Mouse (Mus musculus): ENCODE measurements around the gene Ago3. TPM values are rescaled to one million over a fixed set of nuclear protein-coding genes. Genes with fewer than 3 reads are reported as not detected.

Ago3 gene
- polyA plus RNA-seq (2015; fragmentation: Nextera tagmentation; extraction: Ambion mirVana), result 20.1 and 24.9 TPM in 2 replicates

GRCm38 (mm10) chr4:126429347-126430079, at the start of gene Ago3:
Ago3 (minus strand) TSS chr4:126429556.
- Histone ChIP-seq H3K4me2 (peak within 1 kb of the TSS; percentile 92), H3K27ac (peak within 1 kb of the TSS; percentile 90), H3K9me3 (no peaks in the 10 kb centered on the region), H3K27me3 (no peaks in the 10 kb centered on the region), H3K36me3 (no peaks in the 10 kb centered on the region), H3K9ac (peak within 1 kb of the TSS; percentile 92), H3K4me1 (peaks cover 9% of the 10 kb centered on the region), H3K4me3 (peak within 1 kb of the TSS; percentile 99)
- ATAC-seq (ENCODE audit: insufficient number of reproducible peaks, insufficient read depth, low FRiP score, low TSS enrichment, low read depth), result peak; percentile 90
- under 1% methylated on average over 65 of the region's 65 CpGs for WGBS

- H3K4me3 ChIP-seq, result no peak overlapping the region
- H3K27me3 ChIP-seq, result no peaks in the 10 kb centered on the region
- no peaks in the 10 kb centered on the region for H3K36me3 ChIP-seq
- no peak overlapping the region for H3K4me2 ChIP-seq
- peaks cover 4% of the 10 kb centered on the region; the same call in 1 of the 2 replicates for H3K4me1 ChIP-seq
- no peak overlapping the region for H3K9ac ChIP-seq
- 46% methylated on average over 5 of the region's 5 CpGs for WGBS
- no peak overlapping the region for H3K27ac ChIP-seq
- no peak for ATAC-seq (ENCODE audit: insufficient number of reproducible peaks, insufficient read depth, low FRiP score, low TSS enrichment, low read depth)
- H3K9me3 ChIP-seq, result no peaks in the 10 kb centered on the region
Observed at GRCm38 (mm10) chr4:126473031-126473430, 43.7 kb upstream of the Ago3 start.

GRCm38 (mm10) chr4:126469334-126469733, 40.0 kb upstream of the Ago3 start:
- H3K9me3 ChIP-seq, result no peaks in the 10 kb centered on the region
- H3K36me3 ChIP-seq, result no peaks in the 10 kb centered on the region
- no peak overlapping the region for H3K27ac ChIP-seq
- H3K9ac ChIP-seq, result no peak overlapping the region
- H3K27me3 ChIP-seq, result no peaks in the 10 kb centered on the region
- no peak for ATAC-seq (ENCODE audit: insufficient number of reproducible peaks, insufficient read depth, low FRiP score, low TSS enrichment, low read depth)
- peaks cover 34% of the 10 kb centered on the region for H3K4me1 ChIP-seq
- H3K4me2 ChIP-seq, result no peak overlapping the region
- H3K4me3 ChIP-seq, result no peak overlapping the region
- 50% methylated on average over 1 of the region's 1 CpGs for WGBS

GRCm38 (mm10) chr4:126468925-126469324, 39.6 kb upstream of the Ago3 start:
- peak overlapping the region; percentile 71 for H3K4me3 ChIP-seq
- 0 out of 2 replicates have a peak overlapping the region, but pooled peaks have one; percentile 44 for H3K9ac ChIP-seq
- H3K36me3 ChIP-seq, result no peaks in the 10 kb centered on the region
- peaks cover 34% of the 10 kb centered on the region for H3K4me1 ChIP-seq
- WGBS, result 7% methylated on average over 8 of the region's 8 CpGs
- peak overlapping the region; percentile 70 for H3K4me2 ChIP-seq
- H3K27ac ChIP-seq, result peak overlapping the region; percentile 83
- ATAC-seq (ENCODE audit: insufficient number of reproducible peaks, insufficient read depth, low FRiP score, low TSS enrichment, low read depth), result no peak
- no peaks in the 10 kb centered on the region for H3K9me3 ChIP-seq
- H3K27me3 ChIP-seq, result no peaks in the 10 kb centered on the region

- H3K4me3 ChIP-seq, result peak within 1 kb of the TSS; percentile 71
- H3K9me3 ChIP-seq, result no peaks in the 10 kb centered on the region
- H3K4me1 ChIP-seq, result peaks cover 34% of the 10 kb centered on the region
- peak within 1 kb of the TSS; percentile 86 for H3K9ac ChIP-seq
- under 1% methylated on average over 51 of the region's 55 CpGs for WGBS
- no peaks in the 10 kb centered on the region for H3K36me3 ChIP-seq
- H3K4me2 ChIP-seq, result peak within 1 kb of the TSS; percentile 70
- ATAC-seq (ENCODE audit: insufficient number of reproducible peaks, insufficient read depth, low FRiP score, low TSS enrichment, low read depth), result peak; percentile 74
- peak within 1 kb of the TSS; percentile 83 for H3K27ac ChIP-seq
- H3K27me3 ChIP-seq, result no peaks in the 10 kb centered on the region
Observed at GRCm38 (mm10) chr4:126468285-126468901, 39.0 kb upstream of the Ago3 start, which contains the start of gene Ago1. Ago1 (minus strand) TSS chr4:126468583.

- Histone ChIP-seq H3K27ac (peak overlapping the region; percentile 83), H3K9ac (peak overlapping the region; percentile 86), H3K4me3 (peak overlapping the region; percentile 71), H3K36me3 (no peaks in the 10 kb centered on the region), H3K9me3 (no peaks in the 10 kb centered on the region), H3K4me2 (peak overlapping the region; percentile 70), H3K4me1 (peaks cover 34% of the 10 kb centered on the region), H3K27me3 (no peaks in the 10 kb centered on the region)
- under 1% methylated on average over 24 of the region's 25 CpGs for WGBS
- ATAC-seq (ENCODE audit: insufficient number of reproducible peaks, insufficient read depth, low FRiP score, low TSS enrichment, low read depth), result peak; percentile 58
Observed at GRCm38 (mm10) chr4:126467721-126468284, 38.4 kb upstream of the Ago3 start.

GRCm38 (mm10) chr4:126466251-126466750, 36.9 kb upstream of the Ago3 start:
- Histone ChIP-seq H3K9ac (peak overlapping the region; percentile 55), H3K27me3 (no peaks in the 10 kb centered on the region), H3K27ac (peak overlapping the region; percentile 41), H3K4me1 (peaks cover 34% of the 10 kb centered on the region), H3K9me3 (no peaks in the 10 kb centered on the region), H3K4me3 (peak overlapping the region; percentile 18), H3K36me3 (no peaks in the 10 kb centered on the region), H3K4me2 (peak overlapping the region; percentile 70)
- WGBS, result 22% methylated on average over 8 of the region's 8 CpGs
- no peak for ATAC-seq (ENCODE audit: insufficient number of reproducible peaks, insufficient read depth, low FRiP score, low TSS enrichment, low read depth)

- H3K9ac ChIP-seq, result peak overlapping the region; percentile 55
- H3K27ac ChIP-seq, result peak overlapping the region; percentile 41
- no peaks in the 10 kb centered on the region for H3K9me3 ChIP-seq
- peak overlapping the region; percentile 70 for H3K4me2 ChIP-seq
- H3K4me1 ChIP-seq, result peaks cover 34% of the 10 kb centered on the region
- WGBS, result 6% methylated on average over 8 of the region's 8 CpGs
- peak overlapping the region; percentile 18 for H3K4me3 ChIP-seq
- peak; percentile 46; the same call in 1 of the 2 replicates for ATAC-seq (ENCODE audit: insufficient number of reproducible peaks, insufficient read depth, low FRiP score, low TSS enrichment, low read depth)
- H3K36me3 ChIP-seq, result 0 out of 2 replicates have a peak, but pooled peaks cover under 1% of the 10 kb centered on the region
- no peaks in the 10 kb centered on the region for H3K27me3 ChIP-seq
Observed at GRCm38 (mm10) chr4:126465843-126466242, 36.5 kb upstream of the Ago3 start.

GRCm38 (mm10) chr4:126464892-126465235, 35.5 kb upstream of the Ago3 start:
- Histone ChIP-seq H3K4me2 (peak overlapping the region; percentile 70; the same call in 1 of the 2 replicates), H3K4me3 (no peak overlapping the region), H3K4me1 (peaks cover 34% of the 10 kb centered on the region), H3K27me3 (no peaks in the 10 kb centered on the region), H3K9ac (0 out of 2 replicates have a peak overlapping the region, but pooled peaks have one; percentile 27), H3K36me3 (peaks cover 11% of the 10 kb centered on the region), H3K27ac (peak overlapping the region; percentile 39; the same call in 1 of the 2 replicates), H3K9me3 (no peaks in the 10 kb centered on the region)
- WGBS, result 9% methylated on average over 2 of the region's 2 CpGs
- no peak for ATAC-seq (ENCODE audit: insufficient number of reproducible peaks, insufficient read depth, low FRiP score, low TSS enrichment, low read depth)

- Histone ChIP-seq H3K9me3 (no peaks in the 10 kb centered on the region), H3K4me1 (peaks cover 34% of the 10 kb centered on the region), H3K4me3 (no peak overlapping the region), H3K36me3 (peaks cover 16% of the 10 kb centered on the region), H3K27ac (no peak overlapping the region), H3K4me2 (0 out of 2 replicates have a peak overlapping the region, but pooled peaks have one; percentile 70), H3K27me3 (no peaks in the 10 kb centered on the region), H3K9ac (no peak overlapping the region)
- ATAC-seq (ENCODE audit: insufficient number of reproducible peaks, insufficient read depth, low FRiP score, low TSS enrichment, low read depth), result no peak
- WGBS, result 31% methylated on average over 4 of the region's 4 CpGs
Observed at GRCm38 (mm10) chr4:126464189-126464891, 35.0 kb upstream of the Ago3 start.

- H3K9ac ChIP-seq, result no peak overlapping the region
- no peaks in the 10 kb centered on the region for H3K9me3 ChIP-seq
- no peaks in the 10 kb centered on the region for H3K27me3 ChIP-seq
- H3K4me3 ChIP-seq, result no peak overlapping the region
- no peak overlapping the region for H3K4me2 ChIP-seq
- peaks cover 96% of the 10 kb centered on the region for H3K36me3 ChIP-seq
- no peak overlapping the region for H3K27ac ChIP-seq
- 73% methylated on average over 7 of the region's 7 CpGs for WGBS
- H3K4me1 ChIP-seq, result no peaks in the 10 kb centered on the region
- ATAC-seq (ENCODE audit: insufficient number of reproducible peaks, insufficient read depth, low FRiP score, low TSS enrichment, low read depth), result no peak
Observed at GRCm38 (mm10) chr4:126455441-126455840, 26.1 kb upstream of the Ago3 start.

Data from embryonic facial prominence, embryonic 13.5 days (tissue).